Mouse (Mus musculus) heart, adult 10 weeks (tissue): ENCODE measurements around the gene Adck1. TPM values are rescaled to one million over a fixed set of nuclear protein-coding genes. Genes with fewer than 3 reads are reported as not detected.

ENCODE experiments used
- polyA plus RNA-seq: library from polyadenylated mRNA; stranded (reverse); fragments of 350-450 nt; fragmentation: Illumina TruSeq; extraction: RNeasy Lipid Tissue Mini Kit (QIAGEN cat#74804); gene quantifications from one replicate; pipeline ENCODE4 v1.2.3, GENCODE M21; 2014; ENCODE audit warnings: low read depth, low replicate concordance

Adck1 gene
- 34.9 TPM for polyA plus RNA-seq

GRCm38 (mm10) chr12:88360441-88361119, at the start of gene Adck1:
Gene Adck1, plus strand, starts transcription at chr12:88360554.

GRCm38 (mm10) chr12:88323926-88324325, 36.4 kb upstream of the Adck1 start, which contains the start of gene Gm5039:
Gene Gm5039, minus strand, starts transcription at chr12:88324026.

Other genes starting within 250 kb of the Adck1 start
- not detected for gene Gm10436, start 178.4 kb upstream of the Adck1 start, polyA plus RNA-seq
- not detected for gene Gm8332, start 110.5 kb upstream of the Adck1 start, polyA plus RNA-seq
- not detected for gene Gm5662, start 86.1 kb upstream of the Adck1 start, polyA plus RNA-seq
- not detected for gene Gm5039, start 36.5 kb upstream of the Adck1 start, polyA plus RNA-seq